Mouse (Mus musculus) testis, postnatal 10 days (tissue): ENCODE results near the gene Pla2g4e.

Experiments
- DNase-seq: peaks from one replicate; pipeline ENCODE4 v3.0.0; 2021; ENCODE audit warnings: low spot score

Gene Pla2g4e

GRCm38 (mm10) chr2:120117346-120117745, 127.8 kb downstream of the Pla2g4e start:
- DNase-seq: no peak
